Mouse (Mus musculus) megakaryocyte, embryonic 14.5 days (primary cell): ENCODE measurements around the gene Fabp3. TPM values are rescaled to one million over a fixed set of nuclear protein-coding genes. Genes with fewer than 3 reads are reported as not detected.
A peak's percentile ranks its signal among the peaks of the same experiment; 100 is the strongest.

Source experiments
- H3K27me3 ChIP-seq: replicated peaks from 2 replicates; pipeline ENCODE3; 2012; ENCODE audit warnings: inconsistent platforms
- H3K36me3 ChIP-seq: replicated peaks from 2 replicates; pipeline ENCODE3; 2012; ENCODE audit warnings: low read length, inconsistent platforms, mixed read lengths
- H3K4me1 ChIP-seq: 2 replicates; pipeline ENCODE4 v1.6.1; 2012; ENCODE audit warnings: inconsistent platforms
- H3K4me3 ChIP-seq: replicated peaks from 2 replicates; pipeline ENCODE3; 2012; ENCODE audit warnings: moderate library complexity, mild to moderate bottlenecking, inconsistent platforms
- H3K9me3 ChIP-seq: 2 replicates; pipeline ENCODE4 v1.6.1; 2012; ENCODE audit warnings: inconsistent platforms
- FLI1 ChIP-seq: IDR thresholded peaks from 2 replicates; pipeline ENCODE4 v1.6.1; 2012; ENCODE audit warnings: low read length, inconsistent platforms, mixed read lengths
- GATA1 ChIP-seq: IDR thresholded peaks from 3 replicates; pipeline ENCODE4 v1.6.1; 2012; ENCODE audit warnings: mixed read lengths, low read length, inconsistent platforms, borderline replicate concordance
- polyA plus RNA-seq: library from polyadenylated mRNA; stranded (reverse); fragments of >175 nt; gene quantifications from 2 replicates; pipeline ENCODE4 v1.2.3, GENCODE M21; 2012; ENCODE audit warnings: low replicate concordance; ENCODE audit not compliant: insufficient read depth

Fabp3 gene
- 0.88 TPM in 1 of 2 replicates, not detected in the other for polyA plus RNA-seq

- peak within 1 kb of the TSS; percentile 91 for H3K4me3 ChIP-seq
- TF ChIP-seq FLI1 (no peak), GATA1 (no peak)
- H3K36me3 ChIP-seq = peaks cover 5% of the 10 kb centered on the region
- peaks cover 3% of the 10 kb centered on the region; the same call in 1 of the 2 replicates for H3K9me3 ChIP-seq
- peaks cover 84% of the 10 kb centered on the region for H3K27me3 ChIP-seq
- peaks cover 25% of the 10 kb centered on the region for H3K4me1 ChIP-seq
Observed at GRCm38 (mm10) chr4:130308231-130309081, at the start of gene Fabp3, which contains the start of gene Gm10570. TSS of gene Fabp3 (plus strand) at chr4:130308595. TSS of gene Gm10570 (minus strand) at chr4:130308674.

- peaks cover 9% of the 10 kb centered on the region for H3K9me3 ChIP-seq
- H3K4me3 ChIP-seq = no peak overlapping the region
- no peaks in the 10 kb centered on the region for H3K36me3 ChIP-seq
- peaks cover 7% of the 10 kb centered on the region for H3K4me1 ChIP-seq
- peaks cover 64% of the 10 kb centered on the region for H3K27me3 ChIP-seq
- TF ChIP-seq GATA1 (no peak), FLI1 (no peak)
Observed at GRCm38 (mm10) chr4:130260406-130260805, 48.0 kb upstream of the Fabp3 start.

- Histone ChIP-seq H3K27me3 (peaks cover 78% of the 10 kb centered on the region), H3K36me3 (no peaks in the 10 kb centered on the region), H3K4me3 (no peak overlapping the region), H3K9me3 (peaks cover 9% of the 10 kb centered on the region), H3K4me1 (peaks cover 22% of the 10 kb centered on the region)
- TF ChIP-seq GATA1 = no peak
- no peak for TF ChIP-seq FLI1
Observed at GRCm38 (mm10) chr4:130264131-130264530, 44.3 kb upstream of the Fabp3 start.

GRCm38 (mm10) chr4:130264698-130265349 lies 43.6 kb upstream of the Fabp3 start:
- Histone ChIP-seq H3K36me3 (no peaks in the 10 kb centered on the region), H3K4me3 (no peak overlapping the region), H3K27me3 (peaks cover 78% of the 10 kb centered on the region), H3K9me3 (peaks cover 12% of the 10 kb centered on the region), H3K4me1 (peaks cover 27% of the 10 kb centered on the region)
- no peak for TF ChIP-seq GATA1
- no peak for TF ChIP-seq FLI1

GRCm38 (mm10) chr4:130266601-130267000 lies 41.8 kb upstream of the Fabp3 start:
- TF ChIP-seq FLI1 (no peak), GATA1 (no peak)
- H3K36me3 ChIP-seq = no peaks in the 10 kb centered on the region
- H3K27me3 ChIP-seq = peaks cover 84% of the 10 kb centered on the region
- H3K9me3 ChIP-seq = peaks cover 12% of the 10 kb centered on the region
- peak overlapping the region; percentile 8 for H3K4me3 ChIP-seq
- peaks cover 41% of the 10 kb centered on the region for H3K4me1 ChIP-seq

- peaks cover 85% of the 10 kb centered on the region for H3K27me3 ChIP-seq
- H3K9me3 ChIP-seq = peaks cover 11% of the 10 kb centered on the region
- H3K36me3 ChIP-seq = no peaks in the 10 kb centered on the region
- no peak for TF ChIP-seq FLI1
- no peak for TF ChIP-seq GATA1
- peaks cover 41% of the 10 kb centered on the region for H3K4me1 ChIP-seq
- no peak overlapping the region for H3K4me3 ChIP-seq
Observed at GRCm38 (mm10) chr4:130267069-130267468, 41.3 kb upstream of the Fabp3 start.

DNA sequence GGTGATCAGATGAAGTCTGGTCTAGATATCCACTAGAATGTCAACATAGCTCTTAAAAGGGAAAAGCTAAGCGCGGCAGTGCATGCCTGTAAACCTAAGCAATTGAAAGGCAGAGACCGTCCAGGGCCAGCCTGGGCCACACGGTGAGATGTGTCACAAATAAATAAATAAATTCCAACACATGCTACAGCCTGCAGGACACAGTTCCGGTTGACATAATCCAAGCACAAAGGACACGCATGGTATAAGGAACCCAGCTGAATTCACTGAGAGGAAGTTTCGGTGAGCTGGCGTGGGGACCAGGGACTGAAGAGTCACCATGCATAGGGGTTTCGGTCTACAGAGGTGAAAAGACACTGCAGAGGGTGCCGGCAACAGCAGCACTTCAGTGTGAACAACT lies 39.7 kb upstream of the Fabp3 start:
- peaks cover 43% of the 10 kb centered on the region for H3K4me1 ChIP-seq
- peaks cover 3% of the 10 kb centered on the region; the same call in 1 of the 2 replicates for H3K9me3 ChIP-seq
- H3K27me3 ChIP-seq = peaks cover 85% of the 10 kb centered on the region
- TF ChIP-seq GATA1 = no peak
- no peak overlapping the region for H3K4me3 ChIP-seq
- H3K36me3 ChIP-seq = no peaks in the 10 kb centered on the region

GRCm38 (mm10) chr4:130270089-130270488 lies 38.3 kb upstream of the Fabp3 start:
- no peaks in the 10 kb centered on the region for H3K36me3 ChIP-seq
- no peak for TF ChIP-seq GATA1
- no peak for TF ChIP-seq FLI1
- peaks cover 45% of the 10 kb centered on the region for H3K4me1 ChIP-seq
- peaks cover 3% of the 10 kb centered on the region; the same call in 1 of the 2 replicates for H3K9me3 ChIP-seq
- no peak overlapping the region for H3K4me3 ChIP-seq
- H3K27me3 ChIP-seq = peaks cover 86% of the 10 kb centered on the region

DNA sequence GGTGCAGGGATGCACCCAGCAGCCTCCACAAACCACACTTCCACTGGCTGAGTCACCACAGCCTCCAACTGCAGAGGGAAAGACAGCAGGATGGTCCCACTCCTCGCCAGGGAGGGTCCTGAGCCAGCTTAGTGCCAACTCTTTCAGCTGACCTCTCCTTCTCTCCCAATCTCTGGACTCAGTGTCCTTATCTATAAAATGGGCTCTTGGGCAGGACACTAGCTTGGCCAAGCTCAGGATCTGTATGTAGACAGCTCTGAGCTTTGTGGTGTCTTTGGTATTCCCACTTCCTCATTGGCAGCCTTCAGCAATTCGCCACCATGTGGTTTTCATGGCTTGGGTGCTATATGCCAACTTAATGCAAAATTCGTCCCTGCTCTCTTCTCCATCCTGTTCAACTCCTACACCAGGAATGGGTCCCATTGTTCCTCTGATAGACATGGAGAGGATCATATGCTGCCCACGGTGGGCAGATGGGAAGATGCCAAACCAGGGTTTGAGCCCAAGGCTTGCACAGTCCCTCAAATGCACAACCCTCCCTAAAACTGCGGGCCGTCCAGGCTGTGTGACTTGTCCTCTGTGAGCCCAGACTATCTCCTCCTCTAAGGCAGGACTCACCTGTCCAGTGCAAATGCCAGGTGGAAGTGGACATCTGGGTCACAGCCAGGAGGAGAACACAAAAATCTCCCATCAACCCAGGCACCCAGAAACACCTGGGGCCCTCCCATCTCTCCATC lies 37.6 kb upstream of the Fabp3 start:
- H3K9me3 ChIP-seq = peaks cover 3% of the 10 kb centered on the region; the same call in 1 of the 2 replicates
- peaks cover 86% of the 10 kb centered on the region for H3K27me3 ChIP-seq
- H3K4me1 ChIP-seq = peaks cover 46% of the 10 kb centered on the region
- peak overlapping the region; percentile 48 for H3K4me3 ChIP-seq
- no peaks in the 10 kb centered on the region for H3K36me3 ChIP-seq
- TF ChIP-seq FLI1 (no peak), GATA1 (no peak)
